Mouse (Mus musculus): ENCODE results near the gene Depdc1b.

- TF ChIP-seq POLR2A (IDR thresholded peaks at IDR 0.05; ENCODE audit: low read depth, low read length) (no peak), CTCF (conservative IDR thresholded peaks at IDR 0.05; ENCODE audit: insufficient read depth, insufficient read length, low read depth, low read length) (no peak)
Measured at GRCm38 (mm10) chr13:108322466-108322865, 6.3 kb downstream of the Depdc1b start.
